In genomic region chr7:144940585-144940984, GRCm38 (mm10) we compare ENCODE assay signal across 9 mouse cellular contexts. TPM values are rescaled to one million over a fixed set of nuclear protein-coding genes. Genes with fewer than 3 reads are reported as not detected.
A peak's percentile ranks its signal among the peaks of the same experiment; 100 is the strongest.
DNase-seq lines count a peak whose midpoint lies in the region; ATAC-seq and TF ChIP-seq lines count a peak whose summit lies in the region.
"Had no signal": no experiment of that assay in that cellular context is flagged by ENCODE, and none has a peak within 500 bp of the region (broad histone marks: within the 10 kb centered on the region; RNA-seq: fewer than 3 reads in every experiment).

No protein-coding gene starts in this region.

- DNase-seq in heart, postnatal 36 days, result no peak
- peak; percentile 12 for DNase-seq in embryo, embryonic 10 days (ENCODE audit: low spot score)
- DNase-seq in cerebellum, adult 2 months, result no peak
- no peak for DNase-seq in cerebellum, adult 9-11 months
- DNase-seq in thymus, postnatal 10 days (ENCODE audit: low spot score in 2 of 2), result no peak

- WGBS in heart, embryonic 15.5 days, result 2% methylated on average over 11 of the region's 11 CpGs
- under 1% methylated on average over 11 of the region's 11 CpGs for WGBS in hindbrain, embryonic 16.5 days
- 2% methylated on average over 11 of the region's 11 CpGs for WGBS in midbrain, embryonic 16.5 days
- 3% methylated on average over 11 of the region's 11 CpGs for WGBS in cerebellum, adult 2 months

- TF ChIP-seq CTCF in cerebellum, adult 2 months (IDR thresholded peaks at IDR 0.05; ENCODE audit: borderline replicate concordance, insufficient read depth, low read depth, low read length), result no peak

- H3K4me3 ChIP-seq in heart, embryonic 15.5 days, result peak overlapping the region; percentile 72
- peak overlapping the region; percentile 44 for H3K4me3 ChIP-seq in hindbrain, embryonic 16.5 days (ENCODE audit: low read length)
- no peak overlapping the region; the same call in 1 of the 2 replicates for H3K4me3 ChIP-seq in midbrain, embryonic 16.5 days (ENCODE audit: low read depth, low read length)
- no peak overlapping the region for H3K4me3 ChIP-seq in cerebellum, adult 2 months (replicated peaks; ENCODE audit: insufficient read depth, low read depth, low read length)

- H3K9me3 ChIP-seq in heart, embryonic 15.5 days (replicated peaks), result no peaks in the 10 kb centered on the region
- H3K9me3 ChIP-seq in hindbrain, embryonic 16.5 days (ENCODE audit: control insufficient read depth, low read length), result no peaks in the 10 kb centered on the region
- no peaks in the 10 kb centered on the region for H3K9me3 ChIP-seq in midbrain, embryonic 16.5 days (replicated peaks; ENCODE audit: control insufficient read depth, low read length, poor library complexity, severe bottlenecking)
- H3K9me3 ChIP-seq: megakaryocyte, embryonic 14.5 days had no signal

- no peak for TF ChIP-seq POLR2A in cerebellum, adult 2 months (IDR thresholded peaks at IDR 0.05; ENCODE audit: borderline replicate concordance, insufficient read depth, low read length)

- H3K36me3 ChIP-seq in heart, embryonic 15.5 days, result peaks cover 9% of the 10 kb centered on the region; the same call in 1 of the 2 replicates
- no peaks in the 10 kb centered on the region for H3K36me3 ChIP-seq in hindbrain, embryonic 16.5 days (ENCODE audit: control insufficient read depth, insufficient read depth, low read length)
- no peaks in the 10 kb centered on the region for H3K36me3 ChIP-seq in midbrain, embryonic 16.5 days (ENCODE audit: control insufficient read depth, insufficient read depth, low read length)

- H3K4me2 ChIP-seq in heart, embryonic 15.5 days, result peak overlapping the region; percentile 87
- H3K4me2 ChIP-seq in hindbrain, embryonic 16.5 days (ENCODE audit: low read length), result peak overlapping the region; percentile 90
- H3K4me2 ChIP-seq in midbrain, embryonic 16.5 days (ENCODE audit: low read length), result peak overlapping the region; percentile 96

- peak overlapping the region; percentile 73; the same call in 1 of the 2 replicates for H3K9ac ChIP-seq in heart, embryonic 15.5 days
- H3K9ac ChIP-seq in hindbrain, embryonic 16.5 days (ENCODE audit: low read depth, low read length), result no peak overlapping the region
- H3K9ac ChIP-seq in midbrain, embryonic 16.5 days (ENCODE audit: low read depth, low read length), result no peak overlapping the region

- peaks cover 54% of the 10 kb centered on the region for H3K4me1 ChIP-seq in heart, embryonic 15.5 days (replicated peaks)
- H3K4me1 ChIP-seq in hindbrain, embryonic 16.5 days (ENCODE audit: control insufficient read depth, insufficient read depth, low read depth, low read length), result peaks cover 58% of the 10 kb centered on the region
- H3K4me1 ChIP-seq in midbrain, embryonic 16.5 days (ENCODE audit: control insufficient read depth, insufficient read depth, low read length), result peaks cover 54% of the 10 kb centered on the region
- peaks cover 20% of the 10 kb centered on the region for H3K4me1 ChIP-seq in cerebellum, adult 2 months (ENCODE audit: control insufficient read depth, insufficient read depth, low read length)

- H3K27ac ChIP-seq in heart, embryonic 15.5 days, result peak overlapping the region; percentile 92
- no peak overlapping the region for H3K27ac ChIP-seq in hindbrain, embryonic 16.5 days (ENCODE audit: low read depth, low read length)
- no peak overlapping the region; the same call in 1 of the 2 replicates for H3K27ac ChIP-seq in midbrain, embryonic 16.5 days (ENCODE audit: low read length)
- H3K27ac ChIP-seq in cerebellum, adult 2 months (ENCODE audit: insufficient read depth, low read length), result no peak overlapping the region

- intact Hi-C loops in heart, postnatal 36 days (cut with DNase I), result no loop called here

- no peak for ATAC-seq in heart, embryonic 15.5 days (replicated peaks; ENCODE audit: insufficient number of reproducible peaks, insufficient read depth, low FRiP score, low read depth)
- ATAC-seq in hindbrain, embryonic 16.5 days, result no peak
- ATAC-seq in midbrain, embryonic 16.5 days, result no peak

- no peaks in the 10 kb centered on the region for H3K27me3 ChIP-seq in heart, embryonic 15.5 days
- peaks cover 24% of the 10 kb centered on the region for H3K27me3 ChIP-seq in hindbrain, embryonic 16.5 days (replicated peaks; ENCODE audit: control insufficient read depth, insufficient read depth, low read length)
- H3K27me3 ChIP-seq in midbrain, embryonic 16.5 days (ENCODE audit: control insufficient read depth, insufficient read depth, low read depth, low read length), result peaks cover 42% of the 10 kb centered on the region
- peaks cover 3% of the 10 kb centered on the region; the same call in 1 of the 2 replicates for H3K27me3 ChIP-seq in cerebellum, adult 2 months (ENCODE audit: control insufficient read depth, insufficient read depth, low read length)

RNA-seq across cellular contexts. Expression of gene Ccnd1, which starts 0.9 kb away (rescaled TPM):
- 57.2 and 57.4 TPM in 2 replicates for polyA plus RNA-seq in heart, embryonic 15.5 days (2015; fragmentation: Nextera tagmentation; extraction: Ambion mirVana)
- 10 to 100 TPM; 30.6 to 35.2 TPM for total RNA-seq in heart, postnatal 36 days (2021)
- polyA plus RNA-seq in hindbrain, embryonic 16.5 days (2015; fragmentation: Nextera tagmentation; extraction: Ambion mirVana), result 31.0 and 33.5 TPM in 2 replicates
- polyA plus RNA-seq in midbrain, embryonic 16.5 days (2015; fragmentation: Nextera tagmentation; extraction: Ambion mirVana), result 21.5 and 31.5 TPM in 2 replicates
- polyA plus RNA-seq in cerebellum, adult 2 months (2012; rRNA removed), result 21.8 and 23.1 TPM in 2 replicates

RNA-seq across cellular contexts. Expression of gene LTO1, which starts 25.7 kb away (rescaled TPM):
- 19.8 and 21.6 TPM in 2 replicates for polyA plus RNA-seq in heart, embryonic 15.5 days (2015; fragmentation: Nextera tagmentation; extraction: Ambion mirVana)
- 10 to 100 TPM; 13.8 to 15.4 TPM for total RNA-seq in heart, postnatal 36 days (2021)
- 29.7 and 32.5 TPM in 2 replicates for polyA plus RNA-seq in hindbrain, embryonic 16.5 days (2015; fragmentation: Nextera tagmentation; extraction: Ambion mirVana)
- 31.1 and 36.0 TPM in 2 replicates for polyA plus RNA-seq in midbrain, embryonic 16.5 days (2015; fragmentation: Nextera tagmentation; extraction: Ambion mirVana)
- polyA plus RNA-seq in cerebellum, adult 2 months (2012; rRNA removed), result 38.0 and 45.8 TPM in 2 replicates

RNA-seq across cellular contexts. Expression of gene Fgf15, which starts 44.3 kb away (rescaled TPM):
- polyA plus RNA-seq in heart, embryonic 15.5 days (2015; fragmentation: Nextera tagmentation; extraction: Ambion mirVana), result 0.11 TPM in 1 of 2 replicates, not detected in the other
- total RNA-seq in heart, postnatal 36 days (2021), result not detected
- 22.7 and 23.6 TPM in 2 replicates for polyA plus RNA-seq in hindbrain, embryonic 16.5 days (2015; fragmentation: Nextera tagmentation; extraction: Ambion mirVana)
- polyA plus RNA-seq in midbrain, embryonic 16.5 days (2015; fragmentation: Nextera tagmentation; extraction: Ambion mirVana), result 19.0 and 35.9 TPM in 2 replicates
- not detected in 2 replicates for polyA plus RNA-seq in cerebellum, adult 2 months (2012; rRNA removed)

Comparison
In these comparisons a context has a peak if more than half of its experiments do, and no peak if none do; other contexts are left out.
1. H3K4me3 ChIP-seq: peak in heart, embryonic 15.5 days (single experiment) and hindbrain, embryonic 16.5 days (single experiment); none in midbrain, embryonic 16.5 days (single experiment) and cerebellum, adult 2 months (single experiment).
2. RNA of gene Fgf15, which starts 44.3 kb away (polyA plus RNA-seq): 22.7 to 23.6 TPM in hindbrain, embryonic 16.5 days and 19.0 to 35.9 TPM in midbrain, embryonic 16.5 days; not detected in cerebellum, adult 2 months and 0.11 TPM in heart, embryonic 15.5 days; every median in the first group is over 10 times any median in the second.
3. Peak in every context shown above with its lines, with median percentiles within 50 percentile points of each other: H3K4me2 ChIP-seq.